Mouse (Mus musculus) B cell, adult (primary cell): ENCODE data around the gene Esrra. TPM values are rescaled to one million over a fixed set of nuclear protein-coding genes. Genes with fewer than 3 reads are reported as not detected.

Source experiments
- total RNA-seq: library from RNA; stranded (reverse); gene quantifications from 4 replicates; pipeline ENCODE4 v1.2.4, GENCODE M21; 2023; ENCODE audit not compliant: inconsistent age

Gene Esrra
- total RNA-seq: 55.4 to 59.7 TPM (median 56.1 TPM) in 4 replicates

GRCm38 (mm10) chr19:6921647-6922567 lies at the start of gene Esrra:
TSS of gene Esrra (minus strand) at chr19:6921813.

GRCm38 (mm10) chr19:6942249-6942691 lies 20.7 kb upstream of the Esrra start, which contains the start of gene Gpr137:
TSS of gene Gpr137 (minus strand) at chr19:6942480.

GRCm38 (mm10) chr19:6941372-6942248 lies 20.0 kb upstream of the Esrra start, which contains the start of gene Bad:
TSS of gene Bad (plus strand) at chr19:6941861.

DNA sequence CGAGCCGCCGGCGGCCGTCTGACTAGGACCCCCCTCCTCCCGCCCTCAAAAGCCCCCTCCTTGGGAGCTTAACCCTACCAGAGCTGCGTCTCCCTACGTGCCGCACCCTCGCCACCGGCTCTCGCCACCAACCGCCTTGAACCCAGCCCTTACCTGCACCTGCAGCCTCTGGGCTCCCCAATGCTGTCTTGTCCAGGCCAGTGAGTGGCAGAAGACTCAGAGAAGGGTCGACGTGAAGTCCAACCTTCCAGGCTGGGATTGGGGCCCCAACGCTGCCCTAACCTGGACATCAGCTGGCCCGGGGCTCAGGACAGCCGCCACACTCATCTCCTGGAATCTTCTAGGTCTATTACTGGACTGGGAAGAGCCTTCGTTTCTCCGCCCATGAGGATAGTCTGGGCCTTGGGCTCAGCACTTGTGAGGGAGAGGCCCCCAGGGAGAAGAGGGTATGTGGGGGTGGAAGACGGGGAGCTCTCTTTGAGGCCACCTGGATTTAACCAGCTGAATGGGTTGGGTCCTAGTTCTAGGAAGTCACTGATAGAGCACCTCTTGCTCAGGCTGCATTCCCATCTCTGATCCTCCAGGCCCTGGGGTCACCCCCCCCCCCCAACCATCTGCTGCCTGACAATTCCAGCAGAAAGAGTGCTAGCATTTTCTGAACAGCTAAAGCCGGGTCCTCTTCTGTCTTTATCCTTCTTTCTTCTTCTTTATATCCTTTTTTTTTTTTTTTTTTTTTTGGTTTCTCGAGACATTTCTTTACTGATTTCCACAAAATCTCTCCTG lies 12.8 kb upstream of the Esrra start, which contains the start of gene Kcnk4:
TSS of gene Kcnk4 (minus strand) at position 321 of the 783 bp plus-strand sequence.

DNA sequence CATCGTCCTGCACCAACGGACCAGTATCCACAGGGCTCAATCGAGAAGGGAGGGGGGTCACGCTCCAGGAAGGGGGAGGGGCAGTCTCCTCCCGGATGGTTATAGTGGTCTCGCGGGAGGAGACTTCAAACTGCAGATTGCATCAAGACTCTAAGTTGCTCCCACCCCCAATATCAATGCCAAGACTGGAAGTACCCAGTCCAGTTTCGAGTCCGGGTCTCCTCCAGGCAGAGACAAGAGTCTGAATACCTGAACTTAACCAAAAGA lies 3.6 kb upstream of the Esrra start, which contains the start of gene Catsperz:
TSS of gene Catsperz (minus strand) at position 74 of the 267 bp plus-strand sequence.

GRCm38 (mm10) chr19:6909507-6910289 lies 11.9 kb downstream of the Esrra start, which contains the start of the genes Trmt112 and Prdx5:
TSS of gene Trmt112 (plus strand) at chr19:6909698.
TSS of gene Prdx5 (minus strand) at chr19:6910106.

Other genes starting within 250 kb of the Esrra start
- 28.2 to 41.0 TPM (median 33.2 TPM) in 4 replicates for gene Rps6ka4, start 81.2 kb downstream of the Esrra start, total RNA-seq
- 29.9 to 32.9 TPM (median 31.6 TPM) in 4 replicates for gene Ccdc88b, start 63.6 kb downstream of the Esrra start, total RNA-seq
- 150 to 159 TPM (median 153 TPM) in 4 replicates for gene Trmt112, start 12.1 kb downstream of the Esrra start, total RNA-seq
- 86.0 to 104 TPM (median 92.9 TPM) in 4 replicates for gene Prdx5, start 11.7 kb downstream of the Esrra start, total RNA-seq
- not detected in 4 replicates for gene Catsperz, start 3.6 kb upstream of the Esrra start, total RNA-seq
- not detected in 4 replicates for gene Kcnk4, start 12.7 kb upstream of the Esrra start, total RNA-seq
- 10.7 to 16.5 TPM (median 14.1 TPM) in 4 replicates for gene Bad, start 20.0 kb upstream of the Esrra start, total RNA-seq
- 20.3 to 22.9 TPM (median 21.1 TPM) in 4 replicates for gene Gpr137, start 20.7 kb upstream of the Esrra start, total RNA-seq
- 89.5 to 93.5 TPM (median 90.6 TPM) in 4 replicates for gene Ppp1r14b, start 53.2 kb upstream of the Esrra start, total RNA-seq
- gene Plcb3, start 54.7 kb upstream of the Esrra start, total RNA-seq: 13.5 to 15.8 TPM (median 15.0 TPM) in 4 replicates
- gene Fkbp2, start 58.7 kb upstream of the Esrra start, total RNA-seq: 27.8 to 34.0 TPM (median 30.5 TPM) in 4 replicates
- 15.4 to 19.4 TPM (median 17.7 TPM) in 4 replicates for gene Vegfb, start 65.8 kb upstream of the Esrra start, total RNA-seq
- 23.7 to 27.8 TPM (median 26.5 TPM) in 4 replicates for gene Dnajc4, start 70.8 kb upstream of the Esrra start, total RNA-seq
- gene Nudt22, start 74.3 kb upstream of the Esrra start, total RNA-seq: 4.4 to 6.2 TPM (median 5.2 TPM) in 4 replicates
- gene Trpt1, start 74.3 kb upstream of the Esrra start, total RNA-seq: 4.5 to 6.6 TPM (median 5.6 TPM) in 4 replicates
- 167 to 182 TPM (median 174 TPM) in 4 replicates for gene Fermt3, start 97.7 kb upstream of the Esrra start, total RNA-seq
- gene Stip1, start 118.2 kb upstream of the Esrra start, total RNA-seq: 98.7 to 127 TPM (median 113 TPM) in 4 replicates
- 6.5 to 7.3 TPM (median 7.1 TPM) in 4 replicates for gene Macrod1, start 135.0 kb upstream of the Esrra start, total RNA-seq
- gene Flrt1, start 183.9 kb upstream of the Esrra start, total RNA-seq: 0.12 to 0.16 TPM in 2 of 4 replicates, not detected in the others